Mouse (Mus musculus): ENCODE data around the gene Arpp19. TPM values are rescaled to one million over a fixed set of nuclear protein-coding genes. Genes with fewer than 3 reads are reported as not detected.

Gene Arpp19
- polyA plus RNA-seq (2015; fragmentation: Nextera tagmentation; extraction: Ambion mirVana) = 222 and 243 TPM in 2 replicates

DNA sequence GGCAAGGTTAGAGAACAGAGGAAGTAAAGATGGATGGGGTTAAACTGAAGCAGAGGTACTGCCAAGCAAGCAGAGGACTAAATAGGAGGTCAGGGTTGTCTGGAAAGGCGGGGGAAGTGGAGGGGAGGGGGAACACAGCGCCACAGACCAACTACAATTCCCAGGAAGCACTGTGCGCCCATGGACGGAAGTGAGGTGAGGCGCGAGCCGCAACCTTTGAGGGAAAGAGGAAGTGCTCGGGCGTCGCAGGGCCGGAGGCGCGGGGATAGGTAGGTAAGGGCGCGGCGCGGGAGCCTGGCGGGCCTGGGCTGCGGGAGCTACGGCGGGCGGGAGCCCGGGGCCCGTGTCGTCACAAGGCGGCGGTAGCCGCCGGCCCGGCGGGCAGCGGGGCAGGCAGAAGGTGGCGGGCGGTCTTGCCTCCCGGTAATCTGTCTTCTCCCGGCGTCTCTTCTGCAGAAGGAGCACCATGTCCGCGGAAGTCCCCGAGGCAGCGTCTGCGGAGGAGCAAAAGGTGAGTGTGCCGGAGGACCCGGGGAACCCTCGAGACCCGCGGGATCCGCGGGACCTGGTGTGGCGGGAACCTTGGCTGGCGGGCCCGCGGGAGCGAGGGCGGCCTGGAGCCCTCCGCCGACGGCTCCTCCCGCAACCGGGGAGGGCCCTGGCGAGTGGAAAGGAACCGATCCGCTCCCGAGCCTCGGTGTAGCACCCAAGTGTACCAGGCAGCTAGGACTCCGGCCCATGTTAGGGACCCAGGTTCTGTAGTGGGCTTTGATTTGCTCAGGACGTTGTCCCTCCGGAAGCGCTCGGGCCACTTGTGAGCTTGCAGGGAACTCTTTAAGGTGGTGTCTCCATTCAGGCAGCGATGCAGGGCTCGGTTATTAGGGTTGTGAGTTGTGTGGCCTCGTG lies at the start of gene Arpp19:
TSS of gene Arpp19 (plus strand) at position 164 of the 906 bp plus-strand sequence.

DNA sequence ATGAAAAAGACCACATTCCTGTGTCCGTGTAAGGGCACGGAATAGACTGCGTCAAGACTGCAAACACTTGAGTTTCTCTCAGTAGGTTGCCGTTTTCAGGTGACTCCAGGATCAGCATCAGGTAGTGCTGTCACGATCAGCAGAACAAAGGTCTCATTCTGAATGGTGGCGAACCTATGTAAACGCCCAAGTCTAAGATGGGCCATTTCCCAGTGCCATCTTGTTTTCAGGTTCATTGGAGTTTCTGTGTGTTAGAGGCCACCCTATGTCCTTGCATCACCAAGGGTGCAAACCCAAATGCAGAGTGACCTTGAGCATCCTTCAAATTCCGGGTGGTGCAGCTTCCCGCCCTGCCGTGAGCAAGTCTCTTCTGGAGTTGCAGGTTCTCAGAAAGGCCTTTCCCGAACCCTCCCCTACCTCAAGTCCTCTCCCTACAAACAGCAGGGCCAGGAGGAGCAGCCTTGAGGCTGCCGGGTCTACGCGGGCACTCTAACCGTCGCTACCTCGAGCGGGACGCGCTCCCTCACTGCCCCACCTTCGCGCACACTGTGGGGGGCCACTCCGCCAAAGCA lies 33.1 kb downstream of the Arpp19 start, which contains the start of gene Myo5a:
TSS of gene Myo5a (plus strand) at position 559 of the 572 bp plus-strand sequence.

Other genes with a start within 250 kb of the Arpp19 start
- gene Onecut1, start 175.7 kb upstream of the Arpp19 start, polyA plus RNA-seq (2015; fragmentation: Nextera tagmentation; extraction: Ambion mirVana) = not detected in 2 replicates
- gene Fam214a, start 84.7 kb upstream of the Arpp19 start, polyA plus RNA-seq (2015; fragmentation: Nextera tagmentation; extraction: Ambion mirVana) = 6.1 and 7.0 TPM in 2 replicates
- gene Myo5a, start 33.4 kb downstream of the Arpp19 start, polyA plus RNA-seq (2015; fragmentation: Nextera tagmentation; extraction: Ambion mirVana) = 10.9 and 11.4 TPM in 2 replicates
- gene Myo5c, start 194.4 kb downstream of the Arpp19 start, polyA plus RNA-seq (2015; fragmentation: Nextera tagmentation; extraction: Ambion mirVana) = 1.5 TPM in 2 replicates

All from urinary bladder, postnatal 0 days (tissue).